Comparison of ENCODE assay signal across 8 mouse cellular contexts in the genomic region with DNA sequence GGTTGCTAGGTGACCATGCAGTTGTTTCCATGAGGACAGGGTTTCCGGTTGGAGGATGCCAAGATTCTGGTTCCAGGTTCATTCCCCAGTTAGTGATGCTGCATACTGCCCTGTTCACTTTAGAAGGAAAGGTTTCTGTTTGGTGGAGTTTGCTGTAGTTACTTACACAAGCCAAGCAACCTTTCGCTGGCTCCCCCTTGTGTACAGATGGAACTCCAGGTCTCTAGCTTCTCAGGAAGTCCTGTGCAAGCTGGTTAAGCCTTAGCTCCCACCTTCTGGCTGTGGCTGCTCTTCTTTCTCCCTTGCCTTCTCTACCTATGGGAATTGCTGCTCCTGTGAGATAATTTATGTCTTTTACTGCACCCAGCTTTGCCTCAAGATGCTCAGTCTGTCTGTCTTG. TPM values are rescaled to one million over a fixed set of nuclear protein-coding genes. Genes with fewer than 3 reads are reported as not detected.
DNase-seq lines count a peak whose midpoint lies in the region; ATAC-seq and TF ChIP-seq lines count a peak whose summit lies in the region.

No protein-coding gene starts in this region.

- H3K36me3 ChIP-seq in heart, adult 2 months (ENCODE audit: control insufficient read depth, insufficient read depth, low read length), result no peaks in the 10 kb centered on the region
- no peaks in the 10 kb centered on the region for H3K36me3 ChIP-seq in heart, embryonic 11.5 days (ENCODE audit: control insufficient read depth, insufficient read depth, low read length)
- no peaks in the 10 kb centered on the region for H3K36me3 ChIP-seq in limb, embryonic 11.5 days (ENCODE audit: control insufficient read depth, insufficient read depth, low read length)
- H3K36me3 ChIP-seq in hindbrain, embryonic 16.5 days (ENCODE audit: control insufficient read depth, insufficient read depth, low read length), result no peaks in the 10 kb centered on the region

- WGBS in heart, adult 2 months, result 67% methylated on average over 2 of the region's 2 CpGs
- 42% methylated on average over 2 of the region's 2 CpGs for WGBS in heart, embryonic 11.5 days (ENCODE audit: insufficient replicate concordance)
- 52% methylated on average over 2 of the region's 2 CpGs for WGBS in limb, embryonic 11.5 days
- WGBS in hindbrain, embryonic 16.5 days, result 49% methylated on average over 2 of the region's 2 CpGs

- no peaks in the 10 kb centered on the region for H3K79me2 ChIP-seq in heart, adult 2 months (replicated peaks; ENCODE audit: control insufficient read depth, insufficient read depth, low read length)

- no peak for DNase-seq in heart, adult 2 months
- DNase-seq in ovary, postnatal 36 days (ENCODE audit: low spot score), result peak; percentile 10
- no peak for DNase-seq in ovary, postnatal 10 days (ENCODE audit: low spot score)
- DNase-seq in limb, embryonic 11.5 days (ENCODE audit: low spot score), result peak; percentile 50
- no peak for DNase-seq in cerebellum, postnatal 36 days

- no peak overlapping the region for H3K27ac ChIP-seq in heart, adult 2 months
- no peak overlapping the region for H3K27ac ChIP-seq in heart, embryonic 11.5 days (ENCODE audit: low read depth, low read length)
- H3K27ac ChIP-seq in limb, embryonic 11.5 days (replicated peaks; ENCODE audit: low read depth, low read length), result no peak overlapping the region
- no peak overlapping the region for H3K27ac ChIP-seq in hindbrain, embryonic 16.5 days (ENCODE audit: low read depth, low read length)

- peak; percentile 53 for TF ChIP-seq CTCF in heart, adult 2 months (IDR thresholded peaks at IDR 0.05)

- TF ChIP-seq EP300 in heart, adult 2 months (IDR thresholded peaks at IDR 0.05; ENCODE audit: insufficient read depth, low read depth, low read length), result no peak

- H3K9ac ChIP-seq in heart, adult 2 months (ENCODE audit: low read depth, low read length), result no peak overlapping the region
- no peak overlapping the region for H3K9ac ChIP-seq in heart, embryonic 11.5 days (ENCODE audit: low read depth, low read length)
- H3K9ac ChIP-seq in limb, embryonic 11.5 days (ENCODE audit: low read length), result no peak overlapping the region
- no peak overlapping the region for H3K9ac ChIP-seq in hindbrain, embryonic 16.5 days (ENCODE audit: low read depth, low read length)

- H3K4me2 ChIP-seq in heart, embryonic 11.5 days, result no peak overlapping the region
- H3K4me2 ChIP-seq in limb, embryonic 11.5 days (ENCODE audit: low read depth, severe bottlenecking), result no peak overlapping the region
- no peak overlapping the region for H3K4me2 ChIP-seq in hindbrain, embryonic 16.5 days (ENCODE audit: low read length)

- TF ChIP-seq POLR2A in heart, adult 2 months (IDR thresholded peaks at IDR 0.05; ENCODE audit: insufficient read depth, low read depth, low read length), result no peak

- H3K4me3 ChIP-seq in heart, adult 2 months, result no peak overlapping the region
- no peak overlapping the region for H3K4me3 ChIP-seq in heart, embryonic 11.5 days (ENCODE audit: low read depth, low read length)
- H3K4me3 ChIP-seq in limb, embryonic 11.5 days (ENCODE audit: low read depth, low read length), result no peak overlapping the region
- no peak overlapping the region for H3K4me3 ChIP-seq in hindbrain, embryonic 16.5 days (ENCODE audit: low read length)

- no peaks in the 10 kb centered on the region for H3K27me3 ChIP-seq in heart, adult 2 months (ENCODE audit: control insufficient read depth, insufficient read depth, low read length)
- no peaks in the 10 kb centered on the region for H3K27me3 ChIP-seq in heart, embryonic 11.5 days (ENCODE audit: control insufficient read depth, insufficient read depth, low read length)
- no peaks in the 10 kb centered on the region for H3K27me3 ChIP-seq in limb, embryonic 11.5 days (ENCODE audit: control insufficient read depth, insufficient read depth, low read length)
- H3K27me3 ChIP-seq in hindbrain, embryonic 16.5 days (replicated peaks; ENCODE audit: control insufficient read depth, insufficient read depth, low read length), result no peaks in the 10 kb centered on the region

- no peaks in the 10 kb centered on the region for H3K4me1 ChIP-seq in heart, adult 2 months (ENCODE audit: control insufficient read depth, insufficient read depth, low read length)
- no peaks in the 10 kb centered on the region for H3K4me1 ChIP-seq in heart, embryonic 11.5 days (ENCODE audit: control insufficient read depth, insufficient read depth, low read length)
- H3K4me1 ChIP-seq in limb, embryonic 11.5 days (ENCODE audit: control insufficient read depth, insufficient read depth, low read length), result 0 out of 2 replicates have a peak, but pooled peaks cover 2% of the 10 kb centered on the region
- H3K4me1 ChIP-seq in hindbrain, embryonic 16.5 days (ENCODE audit: control insufficient read depth, insufficient read depth, low read depth, low read length), result peaks cover 14% of the 10 kb centered on the region

- no peak for ATAC-seq in heart, embryonic 11.5 days (replicated peaks; ENCODE audit: insufficient number of reproducible peaks, low FRiP score, low TSS enrichment)
- ATAC-seq in common myeloid progenitor, adult 5-6 weeks (replicated peaks; ENCODE audit: low read depth, poor library complexity, severe bottlenecking), result peak; percentile 54
- ATAC-seq in limb, embryonic 11.5 days (ENCODE audit: insufficient number of reproducible peaks, low FRiP score, low TSS enrichment, low read depth), result no peak
- no peak for ATAC-seq in hindbrain, embryonic 16.5 days

- no peaks in the 10 kb centered on the region for H3K9me3 ChIP-seq in heart, embryonic 11.5 days (replicated peaks; ENCODE audit: control insufficient read depth, low read length)
- H3K9me3 ChIP-seq in limb, embryonic 11.5 days (ENCODE audit: control insufficient read depth, low read length), result no peaks in the 10 kb centered on the region
- no peaks in the 10 kb centered on the region for H3K9me3 ChIP-seq in hindbrain, embryonic 16.5 days (ENCODE audit: control insufficient read depth, low read length)

- intact Hi-C loops in heart, adult 2 months (cut with DNase I), result no loop called here

RNA-seq across cellular contexts. Expression of a gene that starts 52.5 kb away (rescaled TPM):
- under 1 TPM; 0.10 to 0.64 TPM for total RNA-seq in heart, adult 2 months (2021)
- 0.02 and 0.18 TPM in 2 replicates for polyA plus RNA-seq in heart, adult 2 months (2012; rRNA removed)
- polyA plus RNA-seq in heart, embryonic 11.5 days (2014; fragmentation: Nextera tagmentation; extraction: Ambion mirVana), result 0.77 and 1.3 TPM in 2 replicates
- not detected in 2 replicates for total RNA-seq in common myeloid progenitor, adult 5-6 weeks (2017)
- 1.8 and 2.3 TPM in 2 replicates for polyA plus RNA-seq in limb, embryonic 11.5 days (2014; fragmentation: Nextera tagmentation; extraction: Ambion mirVana)
- polyA plus RNA-seq in hindbrain, embryonic 16.5 days (2015; fragmentation: Nextera tagmentation; extraction: Ambion mirVana), result 21.4 and 21.6 TPM in 2 replicates

Comparison
In these comparisons a context has a peak if more than half of its experiments do, and no peak if none do; other contexts are left out.
1. DNase-seq: peak in ovary, postnatal 36 days (single experiment) and limb, embryonic 11.5 days (single experiment); none in heart, adult 2 months (0 of 2), ovary, postnatal 10 days (single experiment) and cerebellum, postnatal 36 days (0 of 2).